Mouse (Mus musculus) heart, postnatal 0 days (tissue): ENCODE measurements at regions not wholly inside any gene's neighbourhood (a gene's known extent, or its start where the extent isn't known, plus 50 kb on each side); places are given as distances from the start of the nearest gene placed in this dataset.

ENCODE experiments used
- CTCF ChIP-seq: IDR thresholded peaks from 2 replicates; pipeline ENCODE4 v1.5.1; 2016; ENCODE audit warnings: antibody characterized with exemption, control low read depth, low read depth
- EP300 ChIP-seq: IDR thresholded peaks from 2 replicates; pipeline ENCODE4 v1.6.1; 2016; ENCODE audit warnings: antibody characterized with exemption, low read depth

DNA sequence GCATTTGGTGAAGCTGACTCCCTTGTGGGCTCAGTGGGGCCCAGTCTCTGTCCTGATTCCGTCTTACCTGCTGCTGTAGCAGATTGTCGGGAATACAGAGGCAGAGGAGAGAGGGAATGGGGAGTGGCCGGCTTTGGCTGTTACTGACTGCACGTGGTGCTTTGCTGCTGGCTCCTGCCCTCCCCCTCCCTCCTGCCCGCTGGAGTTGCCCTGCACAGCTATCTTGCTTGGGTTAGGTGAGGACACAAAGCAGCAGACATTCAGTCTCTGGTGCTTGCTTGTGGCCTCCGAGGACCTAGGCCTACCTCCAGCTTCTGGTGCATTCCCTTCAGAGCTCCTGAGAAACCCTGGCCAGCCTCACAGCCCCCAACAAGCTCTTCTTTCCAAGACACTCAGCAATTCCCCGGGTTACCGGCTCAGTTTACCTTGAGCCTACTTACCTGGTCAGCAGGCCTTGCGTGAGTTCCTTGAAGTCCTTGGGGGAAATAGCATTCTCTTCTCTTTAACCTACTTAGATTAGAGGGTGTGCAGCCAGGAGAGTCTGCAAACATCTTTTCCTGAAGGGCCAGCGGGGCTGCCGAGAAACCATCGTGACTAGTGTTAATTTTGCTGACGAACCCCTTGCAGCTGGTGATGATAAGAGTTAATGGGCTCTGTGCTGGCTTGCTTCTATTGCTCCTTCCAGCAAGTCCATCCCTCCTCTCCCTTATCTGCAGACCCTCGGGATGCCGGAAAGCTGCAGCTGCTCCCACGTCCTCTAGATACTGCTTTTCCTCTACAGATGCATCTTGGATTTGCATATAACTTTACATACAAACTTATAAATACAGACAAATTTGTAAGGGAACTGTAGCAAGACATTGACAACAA, 1176.2 kb upstream of the A1bg start:
- TF ChIP-seq CTCF (no peak), EP300 (peak; percentile 55; the same call in 1 of the 2 replicates)
